Mouse (Mus musculus) limb, embryonic 12.5 days (tissue): ENCODE data around the gene Smpdl3a. TPM values are rescaled to one million over a fixed set of nuclear protein-coding genes. Genes with fewer than 3 reads are reported as not detected.

Experiments
- ATAC-seq: fragments of 200-750 bp; cut with Nextera tagmentation; 2 replicates; pipeline ENCODE4 v1.8.0; 2017; ENCODE audit warnings: low read depth, moderate TSS enrichment; ENCODE audit not compliant: insufficient number of reproducible peaks, insufficient read depth, low FRiP score, low TSS enrichment
- H3K27ac ChIP-seq: fragments of 300-500 bp; sonication (generic); 2 replicates; pipeline ENCODE4 v1.5.1; 2016; ENCODE audit warnings: mild to moderate bottlenecking, moderate library complexity
- H3K27me3 ChIP-seq: fragments of 300-500 bp; sonication (generic); 2 replicates; pipeline ENCODE4 v1.6.1; 2016; ENCODE audit warnings: mild to moderate bottlenecking, moderate library complexity
- H3K36me3 ChIP-seq: fragments of 300-500 bp; sonication (generic); 2 replicates; pipeline ENCODE4 v1.6.1; 2016; ENCODE audit warnings: mild to moderate bottlenecking, moderate library complexity
- H3K4me1 ChIP-seq: fragments of 300-500 bp; sonication (generic); replicated peaks from 2 replicates; pipeline ENCODE4 v1.6.1; 2016
- H3K4me2 ChIP-seq: fragments of 300-500 bp; sonication (generic); 2 replicates; pipeline ENCODE4 v1.6.1; 2016; ENCODE audit warnings: mild to moderate bottlenecking, moderate library complexity
- H3K4me3 ChIP-seq: fragments of 300-500 bp; sonication (generic); replicated peaks from 2 replicates; pipeline ENCODE4 v1.5.1; 2016; ENCODE audit warnings: mild to moderate bottlenecking
- H3K9ac ChIP-seq: fragments of 300-500 bp; sonication (generic); replicated peaks from 2 replicates; pipeline ENCODE4 v1.6.1; 2016; ENCODE audit warnings: mild to moderate bottlenecking, moderate library complexity
- H3K9me3 ChIP-seq: fragments of 300-500 bp; sonication (generic); 2 replicates; pipeline ENCODE4 v1.6.1; 2016; ENCODE audit warnings: mild to moderate bottlenecking, moderate library complexity
- WGBS: fragments of 180-500 bp; shearing (Covaris S2); methylation state at CpG from one replicate; pipeline ENCODE4 v1.1.7; 2016; 5-methylcytosine and 5-hydroxymethylcytosine counted together
- polyA plus RNA-seq: library from polyadenylated mRNA; unstranded; fragments of >200 nt; fragmentation: Nextera tagmentation; extraction: Ambion mirVana; gene quantifications from 2 replicates; pipeline ENCODE4 v1.2.1, GENCODE M21; 2016

Gene Smpdl3a
- polyA plus RNA-seq, result 7.9 and 8.2 TPM in 2 replicates

DNA sequence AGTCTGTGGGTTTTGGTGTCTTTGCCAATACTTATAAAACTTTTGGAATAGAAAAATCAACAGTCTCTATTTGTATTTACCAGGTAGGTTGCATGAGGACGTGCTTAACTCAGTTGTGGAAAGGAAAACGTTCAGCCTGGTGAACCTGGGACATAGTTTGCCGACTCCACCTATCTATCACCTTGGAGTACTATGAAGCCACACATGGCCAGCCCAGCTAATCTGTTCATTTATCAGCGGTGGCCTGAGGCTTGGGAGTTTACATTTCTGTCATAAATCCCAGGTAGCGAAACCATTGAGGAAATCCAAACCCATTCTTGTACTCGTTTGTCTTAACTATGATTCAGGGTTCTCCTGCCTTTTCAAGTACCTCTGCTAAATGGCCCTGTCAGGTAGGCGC lies at the start of gene Smpdl3a:
Gene Smpdl3a, plus strand, starts transcription at position 318 of the 400 bp plus-strand sequence.
- WGBS, result 77% methylated on average over 7 of the region's 7 CpGs
- 0 out of 2 replicates have a peak, but pooled peaks cover 2% of the 10 kb centered on the region for H3K27me3 ChIP-seq
- H3K9me3 ChIP-seq, result no peaks in the 10 kb centered on the region
- no peak for ATAC-seq
- no peaks in the 10 kb centered on the region for H3K36me3 ChIP-seq
- peaks cover 16% of the 10 kb centered on the region for H3K4me1 ChIP-seq
- 0 out of 2 replicates have a peak within 1 kb of the TSS, but pooled peaks have one; percentile 37 for H3K27ac ChIP-seq
- peak within 1 kb of the TSS; percentile 61 for H3K9ac ChIP-seq
- peak within 1 kb of the TSS; percentile 98 for H3K4me2 ChIP-seq
- peak within 1 kb of the TSS; percentile 60 for H3K4me3 ChIP-seq

DNA sequence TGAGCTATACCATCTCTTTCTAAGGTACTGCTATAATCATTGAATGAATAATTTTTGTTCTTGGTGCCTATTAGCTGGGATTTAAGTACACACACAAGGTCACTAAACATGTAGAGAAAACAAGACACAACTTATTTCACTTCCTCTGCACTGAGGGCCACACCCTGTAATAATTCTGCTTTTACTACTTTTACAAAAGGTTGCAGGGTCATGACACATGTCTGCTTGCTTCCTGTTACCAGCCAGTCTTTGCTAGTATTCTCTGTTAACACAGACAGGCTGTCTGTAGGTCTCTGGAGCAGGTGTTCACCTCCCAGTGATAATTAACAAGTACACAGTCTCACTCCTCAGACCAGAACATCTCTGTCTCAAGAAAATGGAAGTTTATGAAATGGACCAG lies 48.7 kb upstream of the Smpdl3a start:
- Histone ChIP-seq H3K9ac (no peak overlapping the region), H3K9me3 (no peaks in the 10 kb centered on the region), H3K4me1 (no peaks in the 10 kb centered on the region), H3K27me3 (0 out of 2 replicates have a peak, but pooled peaks cover 3% of the 10 kb centered on the region), H3K36me3 (no peaks in the 10 kb centered on the region), H3K4me2 (no peak overlapping the region), H3K27ac (no peak overlapping the region), H3K4me3 (no peak overlapping the region)
- ATAC-seq, result no peak

DNA sequence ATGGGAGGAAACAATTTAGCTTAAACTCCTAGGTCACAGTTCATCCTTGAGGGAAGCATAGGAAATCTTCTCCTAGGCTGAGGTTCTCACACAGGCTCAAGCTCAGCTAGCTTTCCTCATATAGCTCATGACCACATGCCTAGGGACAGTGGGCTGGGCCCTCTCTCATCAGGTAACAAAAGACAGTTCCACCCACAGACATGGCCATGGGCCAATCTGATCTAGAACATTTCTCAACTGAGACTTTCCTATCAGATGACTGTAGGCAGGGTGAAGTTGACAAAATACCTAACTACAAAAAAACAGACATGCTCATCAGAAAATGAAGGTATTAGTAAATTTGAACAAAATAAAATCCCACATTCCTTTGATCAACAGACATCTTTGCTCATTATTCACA lies 47.0 kb upstream of the Smpdl3a start:
- no peak overlapping the region for H3K4me2 ChIP-seq
- H3K27ac ChIP-seq, result no peak overlapping the region
- ATAC-seq, result no peak
- H3K27me3 ChIP-seq, result no peaks in the 10 kb centered on the region
- no peak overlapping the region for H3K9ac ChIP-seq
- no peaks in the 10 kb centered on the region for H3K36me3 ChIP-seq
- no peaks in the 10 kb centered on the region for H3K4me1 ChIP-seq
- H3K4me3 ChIP-seq, result no peak overlapping the region
- H3K9me3 ChIP-seq, result no peaks in the 10 kb centered on the region

DNA sequence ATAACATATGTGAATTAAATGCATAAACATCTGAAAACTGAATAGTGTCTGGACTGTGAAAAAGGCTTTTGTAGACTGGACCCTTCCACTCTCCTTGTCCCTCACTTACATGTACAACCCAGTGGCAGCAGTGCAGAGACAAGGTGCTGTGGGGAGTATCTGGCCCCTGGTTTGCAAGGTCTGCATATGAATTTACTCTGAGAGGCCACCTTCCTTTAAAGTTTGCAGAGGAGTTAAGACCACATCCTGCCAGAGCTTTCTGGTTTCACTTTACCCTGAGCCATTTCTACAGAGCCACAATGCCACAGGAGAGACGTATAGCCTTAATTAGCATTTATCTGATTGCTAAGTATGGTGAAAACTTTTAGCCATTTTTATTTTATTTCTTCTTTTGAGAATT lies 40.8 kb upstream of the Smpdl3a start:
- no peak for ATAC-seq
- no peaks in the 10 kb centered on the region for H3K9me3 ChIP-seq
- H3K4me2 ChIP-seq, result no peak overlapping the region
- H3K27me3 ChIP-seq, result no peaks in the 10 kb centered on the region
- H3K36me3 ChIP-seq, result no peaks in the 10 kb centered on the region
- WGBS, result 60% methylated on average over 1 of the region's 1 CpGs
- H3K4me1 ChIP-seq, result no peaks in the 10 kb centered on the region
- H3K4me3 ChIP-seq, result no peak overlapping the region
- H3K27ac ChIP-seq, result no peak overlapping the region
- H3K9ac ChIP-seq, result no peak overlapping the region

DNA sequence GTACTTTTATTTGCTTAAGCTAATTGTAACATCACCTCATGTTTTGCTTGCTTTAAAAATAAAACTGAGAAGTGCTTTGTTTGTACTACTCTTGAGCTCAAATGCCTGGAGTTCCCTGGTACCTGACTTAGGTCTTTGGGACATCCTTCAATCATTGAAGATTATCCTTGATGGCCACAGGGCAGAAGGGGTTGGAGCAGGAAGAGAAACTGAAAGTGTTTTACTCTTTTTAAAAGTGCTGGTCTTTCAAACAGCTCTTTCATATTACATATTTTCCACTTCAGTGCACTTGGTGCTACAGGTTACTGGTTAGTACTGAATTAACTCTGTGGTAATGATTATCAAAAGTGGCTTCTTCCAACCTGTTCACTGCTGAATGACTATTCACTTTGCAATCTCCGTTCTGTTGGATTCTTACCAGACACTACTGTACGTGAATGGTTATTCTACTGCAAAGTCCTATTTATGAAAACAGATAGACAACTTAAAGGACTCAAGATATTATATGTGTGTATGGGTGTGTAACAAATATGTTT lies 38.9 kb upstream of the Smpdl3a start:
- no peaks in the 10 kb centered on the region for H3K4me1 ChIP-seq
- no peaks in the 10 kb centered on the region for H3K27me3 ChIP-seq
- no peak overlapping the region for H3K4me3 ChIP-seq
- no peaks in the 10 kb centered on the region for H3K36me3 ChIP-seq
- H3K27ac ChIP-seq, result no peak overlapping the region
- 83% methylated on average over 2 of the region's 2 CpGs for WGBS
- no peak for ATAC-seq
- H3K9ac ChIP-seq, result no peak overlapping the region
- H3K9me3 ChIP-seq, result no peaks in the 10 kb centered on the region
- H3K4me2 ChIP-seq, result no peak overlapping the region

DNA sequence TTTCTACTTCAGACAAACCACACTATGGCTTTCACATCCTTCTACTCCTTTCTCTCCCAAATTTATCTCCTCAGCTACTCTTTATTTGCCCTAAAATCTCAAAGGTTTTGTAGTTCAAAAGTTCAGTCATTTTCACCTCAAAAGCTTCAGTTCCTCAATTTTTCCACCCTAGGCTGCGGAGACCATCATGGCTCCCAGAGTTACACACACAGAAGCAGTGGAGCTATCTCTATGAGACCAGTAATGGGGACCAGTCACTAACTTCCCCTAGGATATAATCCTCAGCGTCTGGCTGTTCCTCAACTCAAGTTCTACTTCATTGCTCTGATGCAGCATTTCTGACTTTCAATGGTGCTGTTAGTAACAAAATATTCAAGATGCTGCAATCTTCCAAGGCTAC lies 35.1 kb upstream of the Smpdl3a start:
- Histone ChIP-seq H3K9me3 (no peaks in the 10 kb centered on the region), H3K36me3 (no peaks in the 10 kb centered on the region), H3K27ac (no peak overlapping the region), H3K4me1 (no peaks in the 10 kb centered on the region), H3K27me3 (no peaks in the 10 kb centered on the region), H3K4me3 (no peak overlapping the region), H3K4me2 (no peak overlapping the region), H3K9ac (no peak overlapping the region)
- no peak for ATAC-seq
- 92% methylated on average over 2 of the region's 2 CpGs for WGBS

DNA sequence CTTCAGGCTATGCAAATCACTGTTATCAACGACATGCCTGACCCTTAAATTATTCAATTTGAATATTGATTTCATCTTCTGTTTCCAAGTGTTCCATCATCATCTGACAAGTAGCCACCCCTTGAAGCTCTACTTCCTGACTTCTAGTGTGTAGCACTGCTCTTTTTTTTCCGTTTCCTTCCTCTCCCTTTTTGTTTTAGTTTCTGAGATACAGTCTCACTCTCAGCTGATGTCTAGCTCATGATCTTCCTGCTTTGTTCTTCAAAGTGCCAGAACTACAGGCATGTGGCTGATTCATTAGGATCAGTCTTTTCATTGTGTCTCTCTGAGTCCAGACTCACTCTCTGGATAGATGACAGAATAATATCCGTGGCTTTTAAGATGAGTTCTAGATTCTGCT lies 33.4 kb upstream of the Smpdl3a start:
- H3K27me3 ChIP-seq, result no peaks in the 10 kb centered on the region
- no peaks in the 10 kb centered on the region for H3K36me3 ChIP-seq
- no peak overlapping the region for H3K4me3 ChIP-seq
- H3K9me3 ChIP-seq, result no peaks in the 10 kb centered on the region
- no peak for ATAC-seq
- no peak overlapping the region for H3K4me2 ChIP-seq
- H3K27ac ChIP-seq, result no peak overlapping the region
- no peak overlapping the region for H3K9ac ChIP-seq
- 73% methylated on average over 3 of the region's 3 CpGs for WGBS
- H3K4me1 ChIP-seq, result no peaks in the 10 kb centered on the region

DNA sequence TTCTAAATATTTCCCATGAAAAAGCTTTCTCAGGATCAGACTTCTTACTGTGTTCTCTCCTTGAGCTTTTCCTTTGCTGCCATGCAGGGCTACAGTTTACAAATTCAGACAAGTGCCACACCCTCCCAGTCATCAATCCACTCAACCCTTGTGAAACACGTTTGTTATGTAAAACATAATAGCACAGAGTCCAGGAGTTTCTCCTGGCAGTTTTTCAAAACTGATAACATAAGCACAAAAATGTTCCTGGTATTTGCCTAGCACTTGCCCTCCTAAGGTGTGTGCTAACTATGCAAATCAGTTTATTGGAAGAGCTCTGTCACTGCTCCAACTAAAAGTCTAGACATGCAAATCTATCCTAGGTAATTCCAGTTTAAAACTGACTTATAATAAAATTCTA lies 31.1 kb upstream of the Smpdl3a start:
- H3K4me3 ChIP-seq, result no peak overlapping the region
- no peak overlapping the region for H3K27ac ChIP-seq
- H3K9ac ChIP-seq, result no peak overlapping the region
- H3K36me3 ChIP-seq, result no peaks in the 10 kb centered on the region
- WGBS, result 59% methylated on average over 1 of the region's 1 CpGs
- H3K4me2 ChIP-seq, result no peak overlapping the region
- H3K9me3 ChIP-seq, result no peaks in the 10 kb centered on the region
- no peak for ATAC-seq
- H3K4me1 ChIP-seq, result no peaks in the 10 kb centered on the region
- H3K27me3 ChIP-seq, result no peaks in the 10 kb centered on the region

DNA sequence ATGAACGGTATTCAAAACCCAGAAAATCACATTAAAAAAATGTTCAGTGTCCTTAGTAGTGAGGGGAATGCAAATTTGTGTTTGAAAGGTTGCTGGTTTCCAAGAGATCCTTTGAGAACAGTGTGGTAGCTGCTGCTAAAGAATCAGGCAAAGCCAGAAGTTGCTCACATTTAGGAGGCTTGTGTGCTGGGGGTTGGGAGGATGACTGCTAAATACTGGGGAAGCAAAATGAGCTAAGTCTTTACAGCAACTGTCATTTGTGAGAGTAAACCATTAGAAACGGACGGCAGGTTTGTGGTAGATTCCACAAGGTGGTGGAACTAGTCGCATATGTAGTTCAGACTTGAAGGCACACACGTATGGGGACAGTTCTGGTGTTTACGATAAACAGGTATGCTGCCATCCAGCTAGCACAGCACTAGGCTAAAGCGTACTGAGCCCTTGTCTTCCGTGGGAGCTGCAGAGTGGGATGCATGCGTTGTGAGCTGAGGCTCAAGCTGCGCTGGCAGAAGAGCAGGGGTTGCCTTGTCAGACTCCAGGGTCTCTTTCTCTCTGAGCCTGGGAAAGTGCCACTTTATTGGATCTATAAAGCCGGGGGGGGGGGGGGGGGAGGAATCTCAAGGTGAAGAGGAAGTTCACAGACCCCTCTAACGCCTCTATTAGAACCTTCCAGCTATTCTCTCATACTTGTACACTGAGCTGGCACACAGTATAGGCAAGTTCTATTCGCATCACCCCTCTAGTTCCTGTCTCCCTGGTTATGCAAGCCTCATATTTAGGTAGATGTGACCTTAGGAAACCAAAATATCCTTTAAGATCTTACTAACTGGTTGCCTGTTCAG lies 10.6 kb upstream of the Smpdl3a start:
- Histone ChIP-seq H3K4me2 (no peak overlapping the region; the same call in 1 of the 2 replicates), H3K9ac (no peak overlapping the region), H3K36me3 (no peaks in the 10 kb centered on the region), H3K4me3 (no peak overlapping the region), H3K27ac (no peak overlapping the region), H3K4me1 (peaks cover 14% of the 10 kb centered on the region), H3K27me3 (no peaks in the 10 kb centered on the region; the same call in 1 of the 2 replicates), H3K9me3 (no peaks in the 10 kb centered on the region)
- 36% methylated on average over 12 of the region's 13 CpGs for WGBS
- ATAC-seq, result no peak

DNA sequence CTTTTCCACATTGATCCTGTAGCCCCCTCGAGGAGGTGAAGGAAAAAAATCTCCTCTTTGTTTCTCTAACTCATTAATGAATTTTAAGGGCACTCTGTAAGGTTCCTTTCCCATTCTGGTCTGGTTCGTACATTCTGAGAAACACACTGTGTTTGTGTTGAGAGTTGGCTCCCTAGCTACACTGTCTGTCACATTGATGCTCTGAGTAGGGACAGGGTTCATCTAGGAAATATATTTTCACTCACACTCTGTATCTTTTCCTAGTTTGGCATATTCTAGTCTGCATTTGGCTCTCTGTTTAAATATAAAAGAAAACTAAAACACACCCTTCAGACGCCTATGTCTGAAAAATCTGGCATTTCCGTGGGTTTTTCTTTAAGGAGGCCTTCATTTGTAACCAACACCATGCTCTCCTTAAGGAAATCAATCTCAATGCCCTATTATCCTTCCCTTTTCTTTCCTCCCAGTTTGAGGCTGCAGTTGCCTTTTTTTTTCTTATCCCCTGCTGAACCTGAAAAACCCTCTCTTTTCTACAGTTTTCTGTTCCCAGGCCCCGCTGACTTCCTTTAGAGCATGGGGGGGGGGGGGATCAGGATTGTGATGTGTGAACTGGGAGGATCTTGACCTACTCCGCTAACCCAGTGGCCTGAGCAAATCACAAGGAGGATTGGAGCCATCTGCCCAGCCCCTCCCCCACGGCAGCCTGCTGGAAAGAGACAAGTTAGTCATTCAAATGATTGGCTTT lies 9.8 kb upstream of the Smpdl3a start:
- Histone ChIP-seq H3K9ac (no peak overlapping the region), H3K27me3 (no peaks in the 10 kb centered on the region; the same call in 1 of the 2 replicates), H3K36me3 (no peaks in the 10 kb centered on the region), H3K27ac (no peak overlapping the region), H3K4me1 (peaks cover 14% of the 10 kb centered on the region), H3K4me3 (no peak overlapping the region), H3K9me3 (no peaks in the 10 kb centered on the region), H3K4me2 (peak overlapping the region; percentile 23)
- ATAC-seq, result no peak
- 15% methylated on average over 7 of the region's 7 CpGs for WGBS

DNA sequence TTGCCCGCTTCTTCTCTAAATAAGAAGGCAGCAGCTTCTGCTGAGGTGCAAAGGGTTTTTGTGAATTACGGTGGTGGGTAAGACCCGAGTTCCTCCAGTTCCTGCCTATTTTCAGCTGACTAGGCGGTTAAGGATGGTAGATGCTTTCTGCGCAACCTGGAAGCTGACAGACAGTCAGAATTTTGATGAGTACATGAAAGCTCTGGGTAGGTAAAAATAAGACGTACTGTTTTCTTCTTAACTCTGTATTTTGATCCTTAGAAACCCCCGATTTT lies 9.3 kb upstream of the Smpdl3a start, which contains the start of gene Fabp7:
Gene Fabp7, plus strand, starts transcription at position 6 of the 275 bp plus-strand sequence.
- Histone ChIP-seq H3K36me3 (no peaks in the 10 kb centered on the region), H3K4me1 (peaks cover 14% of the 10 kb centered on the region), H3K9ac (no peak within 1 kb of the TSS), H3K9me3 (no peaks in the 10 kb centered on the region), H3K4me2 (peak within 1 kb of the TSS; percentile 23), H3K4me3 (no peak within 1 kb of the TSS), H3K27me3 (no peaks in the 10 kb centered on the region; the same call in 1 of the 2 replicates), H3K27ac (no peak within 1 kb of the TSS)
- WGBS, result 29% methylated on average over 7 of the region's 7 CpGs
- ATAC-seq, result no peak
